Mouse (Mus musculus) olfactory bulb, adult 2 months (tissue): ENCODE data around the gene Rad17.

Source experiments
- CTCF ChIP-seq: fragments of 200-500 bp; IDR thresholded peaks from 2 replicates; pipeline ENCODE4 v1.5.1; 2012; ENCODE audit warnings: low read depth, mild to moderate bottlenecking, low read length, moderate library complexity; ENCODE audit not compliant: insufficient read depth
- POLR2A ChIP-seq: fragments of 200-500 bp; IDR thresholded peaks from 2 replicates; pipeline ENCODE4 v1.6.1; 2012; ENCODE audit warnings: mild to moderate bottlenecking, low read depth, low read length, moderate library complexity; ENCODE audit not compliant: insufficient read depth

DNA sequence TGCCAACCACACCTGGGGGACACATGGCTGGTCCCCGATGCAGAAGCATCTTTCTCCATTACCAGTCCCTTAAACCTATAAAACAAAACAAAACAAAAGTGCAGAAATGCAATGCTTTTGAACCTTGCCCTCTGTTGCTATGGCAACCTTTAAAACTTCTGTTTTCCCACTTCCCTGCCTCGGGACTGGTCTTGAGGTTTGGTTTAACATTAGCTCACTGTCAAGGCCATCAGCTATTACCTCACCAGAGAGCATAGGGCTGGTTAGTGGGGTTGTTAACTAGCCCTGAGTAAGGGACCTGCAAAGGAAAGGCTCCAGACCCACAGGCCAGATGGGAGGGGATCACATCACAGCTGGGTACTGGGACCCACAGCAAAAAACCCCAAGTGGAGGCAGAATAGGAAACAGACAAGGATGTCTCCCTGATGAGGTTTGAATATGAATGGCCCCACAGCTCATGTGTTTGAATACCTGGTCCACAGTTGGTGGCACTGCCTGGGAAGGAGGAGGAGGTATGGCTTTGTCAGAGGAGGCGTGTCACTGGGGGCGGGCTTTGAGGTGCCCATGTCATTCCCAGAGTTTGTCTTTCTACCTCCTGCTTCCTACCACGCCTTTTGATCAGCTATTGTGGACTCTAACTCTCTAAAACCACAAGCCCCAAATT lies 48.5 kb downstream of the Rad17 start:
- no peak for TF ChIP-seq POLR2A
- no peak for TF ChIP-seq CTCF
